Mouse (Mus musculus) hindbrain, embryonic 13.5 days (tissue): ENCODE results near the gene Trip4. TPM values are rescaled to one million over a fixed set of nuclear protein-coding genes. Genes with fewer than 3 reads are reported as not detected.

ENCODE experiments used
- ATAC-seq: fragments of 200-750 bp; cut with Nextera tagmentation; 2 replicates; pipeline ENCODE4 v1.8.0; 2017; ENCODE audit warnings: moderate TSS enrichment; ENCODE audit not compliant: low FRiP score
- H3K27ac ChIP-seq: fragments of 300-500 bp; sonication (generic); 2 replicates; pipeline ENCODE4 v1.5.1; 2015; ENCODE audit warnings: inconsistent platforms, mild to moderate bottlenecking, moderate library complexity
- H3K27me3 ChIP-seq: fragments of 300-500 bp; sonication (generic); 2 replicates; pipeline ENCODE4 v1.6.1; 2015; ENCODE audit warnings: mild to moderate bottlenecking, inconsistent platforms
- H3K36me3 ChIP-seq: fragments of 300-500 bp; sonication (generic); 2 replicates; pipeline ENCODE4 v1.6.1; 2015; ENCODE audit warnings: mild to moderate bottlenecking, inconsistent platforms
- H3K4me1 ChIP-seq: fragments of 300-500 bp; sonication (generic); replicated peaks from 2 replicates; pipeline ENCODE4 v1.6.1; 2015; ENCODE audit warnings: inconsistent platforms
- H3K4me2 ChIP-seq: fragments of 300-500 bp; sonication (generic); 2 replicates; pipeline ENCODE4 v1.6.1; 2015; ENCODE audit warnings: inconsistent platforms, mild to moderate bottlenecking, moderate library complexity
- H3K4me3 ChIP-seq: fragments of 300-500 bp; sonication (generic); 2 replicates; pipeline ENCODE4 v1.5.1; 2015; ENCODE audit warnings: mild to moderate bottlenecking, inconsistent platforms
- H3K9ac ChIP-seq: fragments of 300-500 bp; sonication (generic); 2 replicates; pipeline ENCODE4 v1.6.1; 2015; ENCODE audit warnings: mild to moderate bottlenecking, inconsistent platforms
- H3K9me3 ChIP-seq: fragments of 300-500 bp; sonication (generic); 2 replicates; pipeline ENCODE4 v1.6.1; 2016; ENCODE audit warnings: inconsistent platforms
- WGBS: fragments of 180-500 bp; shearing (Covaris S2); methylation state at CpG from one replicate; pipeline ENCODE4 v1.1.7; 2015; 5-methylcytosine and 5-hydroxymethylcytosine counted together
- polyA plus RNA-seq: library from polyadenylated mRNA; unstranded; fragments of >200 nt; fragmentation: Nextera tagmentation; extraction: Ambion mirVana; gene quantifications from 2 replicates; pipeline ENCODE4 v1.2.1, GENCODE M21; 2015

The Trip4 gene
- 33.6 and 33.8 TPM in 2 replicates for polyA plus RNA-seq

GRCm38 (mm10) chr9:65908394-65909300 is at the start of gene Trip4, which contains the start of gene Csnk1g1:
Trip4 (minus strand) TSS chr9:65908794.
Csnk1g1 (plus strand) TSS chr9:65908924.
- Histone ChIP-seq H3K27ac (peak within 1 kb of the TSS; percentile 90), H3K9me3 (no peaks in the 10 kb centered on the region), H3K9ac (peak within 1 kb of the TSS; percentile 83), H3K4me2 (peak within 1 kb of the TSS; percentile 77), H3K36me3 (peaks cover 2% of the 10 kb centered on the region; the same call in 1 of the 2 replicates), H3K4me3 (peak within 1 kb of the TSS; percentile 80), H3K27me3 (no peaks in the 10 kb centered on the region), H3K4me1 (peaks cover 23% of the 10 kb centered on the region)
- ATAC-seq, result peak; percentile 100
- under 1% methylated on average over 30 of the region's 38 CpGs for WGBS

- no peak overlapping the region for H3K9ac ChIP-seq
- H3K4me3 ChIP-seq, result no peak overlapping the region
- no peak for ATAC-seq
- H3K27ac ChIP-seq, result no peak overlapping the region
- H3K4me2 ChIP-seq, result no peak overlapping the region
- H3K36me3 ChIP-seq, result peaks cover 10% of the 10 kb centered on the region
- no peaks in the 10 kb centered on the region for H3K4me1 ChIP-seq
- WGBS, result 92% methylated on average over 3 of the region's 3 CpGs
- no peaks in the 10 kb centered on the region for H3K27me3 ChIP-seq
- no peaks in the 10 kb centered on the region for H3K9me3 ChIP-seq
These were observed 42.5 kb upstream of the Trip4 start for GRCm38 (mm10) chr9:65951082-65951587.

GRCm38 (mm10) chr9:65937566-65937965 is 29.0 kb upstream of the Trip4 start:
- no peaks in the 10 kb centered on the region for H3K4me1 ChIP-seq
- H3K27ac ChIP-seq, result no peak overlapping the region
- H3K36me3 ChIP-seq, result no peaks in the 10 kb centered on the region
- 93% methylated on average over 2 of the region's 2 CpGs for WGBS
- no peak overlapping the region for H3K9ac ChIP-seq
- no peak for ATAC-seq
- no peaks in the 10 kb centered on the region for H3K27me3 ChIP-seq
- no peak overlapping the region for H3K4me2 ChIP-seq
- H3K4me3 ChIP-seq, result no peak overlapping the region
- H3K9me3 ChIP-seq, result no peaks in the 10 kb centered on the region

- no peaks in the 10 kb centered on the region for H3K9me3 ChIP-seq
- no peak for ATAC-seq
These were observed 21.2 kb upstream of the Trip4 start for GRCm38 (mm10) chr9:65929826-65930225.

GRCm38 (mm10) chr9:65928456-65928855 is 19.9 kb upstream of the Trip4 start:
- H3K9ac ChIP-seq, result no peak overlapping the region
- no peaks in the 10 kb centered on the region for H3K9me3 ChIP-seq
- H3K4me1 ChIP-seq, result no peaks in the 10 kb centered on the region
- H3K4me2 ChIP-seq, result no peak overlapping the region
- H3K27me3 ChIP-seq, result no peaks in the 10 kb centered on the region
- H3K27ac ChIP-seq, result no peak overlapping the region
- no peak overlapping the region for H3K4me3 ChIP-seq
- H3K36me3 ChIP-seq, result no peaks in the 10 kb centered on the region
- no peak for ATAC-seq

More at GRCm38 (mm10) chr9:65929826-65930225, 21.2 kb upstream of the Trip4 start:
- Histone ChIP-seq H3K4me2 (no peak overlapping the region), H3K4me1 (no peaks in the 10 kb centered on the region), H3K4me3 (no peak overlapping the region), H3K36me3 (no peaks in the 10 kb centered on the region), H3K27ac (no peak overlapping the region), H3K9ac (no peak overlapping the region), H3K27me3 (no peaks in the 10 kb centered on the region)

GRCm38 (mm10) chr9:65917015-65917414 is 8.4 kb upstream of the Trip4 start:
- ATAC-seq, result no peak
- no peaks in the 10 kb centered on the region for H3K27me3 ChIP-seq
- H3K36me3 ChIP-seq, result no peaks in the 10 kb centered on the region
- no peak overlapping the region for H3K4me3 ChIP-seq
- no peaks in the 10 kb centered on the region for H3K4me1 ChIP-seq
- H3K9ac ChIP-seq, result no peak overlapping the region
- whole genome bisulfite sequencing, result 81% methylated on average over 1 of the region's 1 CpGs
- no peaks in the 10 kb centered on the region for H3K9me3 ChIP-seq
- H3K4me2 ChIP-seq, result no peak overlapping the region
- no peak overlapping the region for H3K27ac ChIP-seq

- no peaks in the 10 kb centered on the region for H3K9me3 ChIP-seq
- H3K9ac ChIP-seq, result no peak overlapping the region
- H3K36me3 ChIP-seq, result no peaks in the 10 kb centered on the region
- H3K4me2 ChIP-seq, result no peak overlapping the region
- ATAC-seq, result no peak
- no peak overlapping the region for H3K4me3 ChIP-seq
- H3K27me3 ChIP-seq, result no peaks in the 10 kb centered on the region
- WGBS, result 80% methylated on average over 2 of the region's 2 CpGs
- no peak overlapping the region for H3K27ac ChIP-seq
- H3K4me1 ChIP-seq, result peaks cover 14% of the 10 kb centered on the region
These were observed 5.4 kb upstream of the Trip4 start for GRCm38 (mm10) chr9:65913976-65914375.

- Histone ChIP-seq H3K27me3 (no peaks in the 10 kb centered on the region), H3K4me3 (peak overlapping the region; percentile 80), H3K4me2 (peak overlapping the region; percentile 77), H3K9ac (peak overlapping the region; percentile 83), H3K4me1 (peaks cover 23% of the 10 kb centered on the region), H3K27ac (peak overlapping the region; percentile 90; the same call in 1 of the 2 replicates), H3K36me3 (no peaks in the 10 kb centered on the region), H3K9me3 (no peaks in the 10 kb centered on the region)
- 12% methylated on average over 4 of the region's 4 CpGs for WGBS
- no peak for ATAC-seq
These were observed 1.2 kb upstream of the Trip4 start for GRCm38 (mm10) chr9:65909837-65910236.

GRCm38 (mm10) chr9:65909301-65909801 is 757 bp upstream of the Trip4 start:
- no peaks in the 10 kb centered on the region for H3K27me3 ChIP-seq
- H3K4me2 ChIP-seq, result peak overlapping the region; percentile 77
- H3K27ac ChIP-seq, result peak overlapping the region; percentile 90
- H3K4me1 ChIP-seq, result peaks cover 23% of the 10 kb centered on the region
- peak overlapping the region; percentile 80 for H3K4me3 ChIP-seq
- H3K36me3 ChIP-seq, result no peaks in the 10 kb centered on the region
- no peaks in the 10 kb centered on the region for H3K9me3 ChIP-seq
- no peak; the same call in 1 of the 2 replicates for ATAC-seq
- H3K9ac ChIP-seq, result peak overlapping the region; percentile 83
- under 1% methylated on average over 34 of the region's 34 CpGs for WGBS

GRCm38 (mm10) chr9:65903419-65903818 is 5.2 kb downstream of the Trip4 start:
- Histone ChIP-seq H3K36me3 (peaks cover 5% of the 10 kb centered on the region), H3K4me3 (no peak overlapping the region), H3K4me1 (peaks cover 9% of the 10 kb centered on the region), H3K4me2 (no peak overlapping the region), H3K9ac (no peak overlapping the region), H3K27ac (no peak overlapping the region), H3K9me3 (no peaks in the 10 kb centered on the region), H3K27me3 (no peaks in the 10 kb centered on the region)
- ATAC-seq, result no peak

- H3K4me2 ChIP-seq, result no peak overlapping the region
- H3K27me3 ChIP-seq, result no peaks in the 10 kb centered on the region
- no peaks in the 10 kb centered on the region for H3K9me3 ChIP-seq
- no peak overlapping the region for H3K9ac ChIP-seq
- H3K36me3 ChIP-seq, result peaks cover 5% of the 10 kb centered on the region
- H3K4me1 ChIP-seq, result peaks cover 7% of the 10 kb centered on the region
- no peak overlapping the region for H3K4me3 ChIP-seq
- ATAC-seq, result no peak
- H3K27ac ChIP-seq, result no peak overlapping the region
- 97% methylated on average over 3 of the region's 3 CpGs for WGBS
These were observed 5.7 kb downstream of the Trip4 start for GRCm38 (mm10) chr9:65902879-65903278.

GRCm38 (mm10) chr9:65896977-65897376 is 11.6 kb downstream of the Trip4 start:
- H3K4me3 ChIP-seq, result no peak overlapping the region
- H3K9ac ChIP-seq, result no peak overlapping the region
- H3K27ac ChIP-seq, result no peak overlapping the region
- H3K36me3 ChIP-seq, result peaks cover 4% of the 10 kb centered on the region
- no peak for ATAC-seq
- H3K4me2 ChIP-seq, result no peak overlapping the region
- no peaks in the 10 kb centered on the region for H3K4me1 ChIP-seq
- H3K9me3 ChIP-seq, result no peaks in the 10 kb centered on the region
- no peaks in the 10 kb centered on the region for H3K27me3 ChIP-seq
- WGBS, result 86% methylated on average over 2 of the region's 2 CpGs
